Mouse (Mus musculus) lung, embryonic 15.5 days (tissue): ENCODE measurements around the gene Gm49601. TPM values are rescaled to one million over a fixed set of nuclear protein-coding genes. Genes with fewer than 3 reads are reported as not detected.

ENCODE experiments used
- ATAC-seq: fragments of 200-750 bp; cut with Nextera tagmentation; 2 replicates; pipeline ENCODE4 v1.8.0; 2017; ENCODE audit warnings: moderate number of reproducible peaks, borderline replicate concordance; ENCODE audit not compliant: low FRiP score, low TSS enrichment; ENCODE audit errors: extremely low read depth
- H3K27ac ChIP-seq: fragments of 300-500 bp; sonication (generic); 2 replicates; pipeline ENCODE4 v1.5.1; 2015; ENCODE audit warnings: moderate library complexity, mild to moderate bottlenecking, inconsistent platforms
- H3K27me3 ChIP-seq: fragments of 300-500 bp; sonication (generic); 2 replicates; pipeline ENCODE4 v1.6.1; 2015; ENCODE audit warnings: inconsistent platforms
- H3K36me3 ChIP-seq: fragments of 300-500 bp; sonication (generic); 2 replicates; pipeline ENCODE4 v1.6.1; 2015; ENCODE audit warnings: inconsistent platforms
- H3K4me1 ChIP-seq: fragments of 300-500 bp; sonication (generic); 2 replicates; pipeline ENCODE4 v1.6.1; 2015; ENCODE audit warnings: inconsistent platforms
- H3K4me2 ChIP-seq: fragments of 300-500 bp; sonication (generic); 2 replicates; pipeline ENCODE4 v1.6.1; 2015; ENCODE audit warnings: inconsistent platforms, mild to moderate bottlenecking, moderate library complexity
- H3K4me3 ChIP-seq: fragments of 300-500 bp; sonication (generic); 2 replicates; pipeline ENCODE4 v1.5.1; 2015; ENCODE audit warnings: mild to moderate bottlenecking, inconsistent platforms
- H3K9ac ChIP-seq: fragments of 300-500 bp; sonication (generic); 2 replicates; pipeline ENCODE4 v1.6.1; 2015; ENCODE audit warnings: inconsistent platforms
- H3K9me3 ChIP-seq: fragments of 300-500 bp; sonication (generic); 2 replicates; pipeline ENCODE4 v1.6.1; 2016; ENCODE audit warnings: inconsistent platforms
- WGBS: fragments of 180-500 bp; shearing (Covaris S2); methylation state at CpG from one replicate; pipeline ENCODE4 v1.1.7; 2015; 5-methylcytosine and 5-hydroxymethylcytosine counted together
- polyA plus RNA-seq: library from polyadenylated mRNA; unstranded; fragments of >200 nt; fragmentation: Nextera tagmentation; extraction: Ambion mirVana; gene quantifications from 2 replicates; pipeline ENCODE4 v1.2.1, GENCODE M21; 2015

The Gm49601 gene
- polyA plus RNA-seq, 1 experiment from 2014 or later: 4.0 TPM

GRCm38 (mm10) chr16:18620201-18620600 lies 6.0 kb downstream of the Gm49601 start:
- WGBS: 47% methylated on average over 6 of the region's 6 CpGs
- Histone ChIP-seq H3K27me3 (peaks cover 79% of the 10 kb centered on the region), H3K9ac (no peak overlapping the region), H3K36me3 (peaks cover 12% of the 10 kb centered on the region; the same call in 1 of the 2 replicates), H3K9me3 (no peaks in the 10 kb centered on the region), H3K27ac (no peak overlapping the region), H3K4me1 (peaks cover 29% of the 10 kb centered on the region), H3K4me2 (peak overlapping the region; percentile 96), H3K4me3 (peak overlapping the region; percentile 51; the same call in 1 of the 2 replicates)
- ATAC-seq: no peak

- H3K4me3 ChIP-seq: no peak overlapping the region
- no peak overlapping the region for H3K27ac ChIP-seq
- ATAC-seq: no peak
- no peaks in the 10 kb centered on the region for H3K9me3 ChIP-seq
- H3K27me3 ChIP-seq: peaks cover 70% of the 10 kb centered on the region
- H3K4me1 ChIP-seq: peaks cover 29% of the 10 kb centered on the region
- H3K4me2 ChIP-seq: no peak overlapping the region
- no peak overlapping the region for H3K9ac ChIP-seq
- peaks cover 9% of the 10 kb centered on the region; the same call in 1 of the 2 replicates for H3K36me3 ChIP-seq
- WGBS: 44% methylated on average over 4 of the region's 4 CpGs
Observed at GRCm38 (mm10) chr16:18619110-18619509, 7.1 kb downstream of the Gm49601 start.

DNA sequence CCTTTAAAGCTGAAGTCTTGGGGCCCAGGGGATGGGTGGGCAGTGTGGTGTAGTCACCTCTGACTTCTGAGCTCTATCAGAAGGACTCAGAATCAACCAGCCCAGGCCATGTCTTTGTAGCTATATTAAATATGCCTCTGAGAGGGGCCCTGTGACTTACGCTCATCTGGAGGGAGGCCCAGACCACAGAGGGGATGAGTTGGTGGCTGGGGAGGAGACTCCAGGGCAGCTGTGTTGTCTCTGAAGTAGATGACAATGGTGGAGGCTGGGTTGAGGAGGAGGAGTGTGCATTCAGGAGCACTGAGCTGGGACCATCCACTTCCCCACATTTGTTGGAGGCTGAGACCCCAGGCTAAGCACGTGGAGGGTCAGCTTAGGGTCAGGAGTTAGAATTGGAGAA lies 7.9 kb downstream of the Gm49601 start:
- H3K9ac ChIP-seq: no peak overlapping the region
- WGBS: 58% methylated on average over 2 of the region's 2 CpGs
- peaks cover 29% of the 10 kb centered on the region for H3K4me1 ChIP-seq
- ATAC-seq: no peak
- no peak overlapping the region for H3K4me3 ChIP-seq
- H3K9me3 ChIP-seq: no peaks in the 10 kb centered on the region
- H3K27ac ChIP-seq: no peak overlapping the region
- peaks cover 9% of the 10 kb centered on the region; the same call in 1 of the 2 replicates for H3K36me3 ChIP-seq
- no peak overlapping the region for H3K4me2 ChIP-seq
- peaks cover 62% of the 10 kb centered on the region for H3K27me3 ChIP-seq

GRCm38 (mm10) chr16:18617370-18618065 lies 8.7 kb downstream of the Gm49601 start:
- Histone ChIP-seq H3K4me3 (no peak overlapping the region), H3K4me2 (peak overlapping the region; percentile 47), H3K4me1 (peaks cover 29% of the 10 kb centered on the region), H3K9me3 (no peaks in the 10 kb centered on the region), H3K36me3 (0 out of 2 replicates have a peak, but pooled peaks cover 1% of the 10 kb centered on the region), H3K9ac (no peak overlapping the region), H3K27ac (no peak overlapping the region), H3K27me3 (peaks cover 54% of the 10 kb centered on the region)
- ATAC-seq: peak; percentile 39; the same call in 1 of the 2 replicates
- WGBS: 1% methylated on average over 27 of the region's 27 CpGs

DNA sequence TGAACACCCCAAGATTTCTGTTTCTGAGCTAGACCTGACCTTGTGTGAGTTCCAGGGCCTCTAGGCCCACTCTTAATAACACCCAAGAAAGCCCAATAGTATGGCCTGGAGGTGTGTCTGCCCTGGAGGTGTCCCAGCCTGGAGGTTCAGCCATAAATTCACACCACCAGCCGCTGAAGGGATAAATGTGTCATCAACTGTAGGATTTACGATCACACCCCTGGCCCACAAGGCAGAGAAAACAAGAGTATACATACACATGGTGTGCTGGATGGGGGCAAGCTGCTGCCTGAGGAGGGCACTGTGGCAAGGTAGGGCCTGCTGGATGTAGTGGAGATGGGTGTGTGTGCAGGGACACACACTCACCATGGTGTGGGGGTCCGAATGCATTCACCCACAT lies 12.9 kb downstream of the Gm49601 start:
- ATAC-seq: no peak

GRCm38 (mm10) chr16:18611752-18612151 lies 14.5 kb downstream of the Gm49601 start:
- no peaks in the 10 kb centered on the region for H3K9me3 ChIP-seq
- ATAC-seq: no peak
- H3K4me3 ChIP-seq: no peak overlapping the region
- no peak overlapping the region for H3K9ac ChIP-seq
- WGBS: 26% methylated on average over 13 of the region's 13 CpGs
- H3K4me2 ChIP-seq: no peak overlapping the region
- H3K27ac ChIP-seq: no peak overlapping the region
- peaks cover 18% of the 10 kb centered on the region for H3K4me1 ChIP-seq
- H3K36me3 ChIP-seq: no peaks in the 10 kb centered on the region
- H3K27me3 ChIP-seq: peaks cover 13% of the 10 kb centered on the region; the same call in 1 of the 2 replicates

More for the DNA sequence above, 12.9 kb downstream of the Gm49601 start:
- Histone ChIP-seq H3K9me3 (no peaks in the 10 kb centered on the region), H3K36me3 (no peaks in the 10 kb centered on the region), H3K9ac (no peak overlapping the region), H3K27me3 (peaks cover 19% of the 10 kb centered on the region; the same call in 1 of the 2 replicates), H3K4me3 (no peak overlapping the region), H3K27ac (no peak overlapping the region), H3K4me1 (peaks cover 24% of the 10 kb centered on the region), H3K4me2 (no peak overlapping the region)
- 55% methylated on average over 3 of the region's 3 CpGs for WGBS

- peaks cover 38% of the 10 kb centered on the region for H3K4me1 ChIP-seq
- no peak overlapping the region for H3K9ac ChIP-seq
- H3K27me3 ChIP-seq: 0 out of 2 replicates have a peak, but pooled peaks cover 7% of the 10 kb centered on the region
- H3K9me3 ChIP-seq: no peaks in the 10 kb centered on the region
- H3K36me3 ChIP-seq: no peaks in the 10 kb centered on the region
- H3K4me2 ChIP-seq: no peak overlapping the region
- no peak for ATAC-seq
- H3K27ac ChIP-seq: no peak overlapping the region; the same call in 1 of the 2 replicates
- WGBS: 54% methylated on average over 2 of the region's 2 CpGs
- no peak overlapping the region for H3K4me3 ChIP-seq
Observed at GRCm38 (mm10) chr16:18609099-18609498, 17.1 kb downstream of the Gm49601 start.

- peak overlapping the region; percentile 38 for H3K4me2 ChIP-seq
- WGBS: 17% methylated on average over 11 of the region's 11 CpGs
- no peak overlapping the region for H3K9ac ChIP-seq
- ATAC-seq: no peak
- H3K4me3 ChIP-seq: no peak overlapping the region
- H3K27ac ChIP-seq: no peak overlapping the region
- H3K36me3 ChIP-seq: no peaks in the 10 kb centered on the region
- H3K9me3 ChIP-seq: no peaks in the 10 kb centered on the region
- 0 out of 2 replicates have a peak, but pooled peaks cover 7% of the 10 kb centered on the region for H3K27me3 ChIP-seq
- peaks cover 40% of the 10 kb centered on the region for H3K4me1 ChIP-seq
Observed at GRCm38 (mm10) chr16:18608226-18608625, 18.0 kb downstream of the Gm49601 start.

- Histone ChIP-seq H3K4me2 (peak overlapping the region; percentile 9; the same call in 1 of the 2 replicates), H3K4me1 (peaks cover 42% of the 10 kb centered on the region), H3K4me3 (no peak overlapping the region), H3K27me3 (0 out of 2 replicates have a peak, but pooled peaks cover 5% of the 10 kb centered on the region), H3K36me3 (no peaks in the 10 kb centered on the region), H3K9me3 (no peaks in the 10 kb centered on the region), H3K27ac (peak overlapping the region; percentile 77), H3K9ac (no peak overlapping the region)
- 67% methylated on average over 5 of the region's 5 CpGs for WGBS
- peak; percentile 31; the same call in 1 of the 2 replicates for ATAC-seq
Observed at GRCm38 (mm10) chr16:18605705-18606104, 20.5 kb downstream of the Gm49601 start.

- 40% methylated on average over 8 of the region's 8 CpGs for WGBS
- Histone ChIP-seq H3K27ac (peak overlapping the region; percentile 77), H3K36me3 (no peaks in the 10 kb centered on the region), H3K4me1 (peaks cover 42% of the 10 kb centered on the region), H3K27me3 (no peaks in the 10 kb centered on the region), H3K9me3 (no peaks in the 10 kb centered on the region), H3K4me2 (no peak overlapping the region), H3K4me3 (no peak overlapping the region), H3K9ac (peak overlapping the region; percentile 10; the same call in 1 of the 2 replicates)
- ATAC-seq: no peak
Observed at GRCm38 (mm10) chr16:18604267-18604701, 21.9 kb downstream of the Gm49601 start.

GRCm38 (mm10) chr16:18601447-18601846 lies 24.8 kb downstream of the Gm49601 start:
- ATAC-seq: no peak
- H3K27me3 ChIP-seq: no peaks in the 10 kb centered on the region
- H3K9ac ChIP-seq: no peak overlapping the region
- no peak overlapping the region for H3K4me3 ChIP-seq
- H3K9me3 ChIP-seq: no peaks in the 10 kb centered on the region
- no peak overlapping the region for H3K27ac ChIP-seq
- H3K4me1 ChIP-seq: peaks cover 35% of the 10 kb centered on the region
- no peaks in the 10 kb centered on the region for H3K36me3 ChIP-seq
- H3K4me2 ChIP-seq: no peak overlapping the region
- 46% methylated on average over 7 of the region's 7 CpGs for WGBS

DNA sequence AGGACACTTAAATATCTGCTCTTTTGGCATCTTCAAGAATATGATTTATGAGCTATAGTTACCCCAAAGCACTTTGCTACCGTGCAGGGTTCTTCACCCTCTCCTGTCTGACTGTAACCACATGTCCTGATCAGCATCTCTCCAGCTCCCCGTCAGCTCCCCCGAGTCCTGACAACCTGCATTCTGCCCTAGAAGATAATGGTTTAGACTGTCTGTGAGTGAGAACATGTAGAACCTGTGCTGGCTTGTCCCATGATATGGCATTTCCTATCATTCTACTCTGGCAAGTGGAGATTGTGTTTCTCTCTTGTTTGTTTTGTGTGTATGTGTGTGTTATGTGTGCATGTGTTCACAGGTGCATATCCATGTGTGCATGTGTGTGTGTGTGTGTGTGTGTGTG lies 28.2 kb downstream of the Gm49601 start:
- Histone ChIP-seq H3K9me3 (no peaks in the 10 kb centered on the region), H3K4me3 (no peak overlapping the region), H3K36me3 (no peaks in the 10 kb centered on the region), H3K4me2 (no peak overlapping the region), H3K27ac (no peak overlapping the region), H3K4me1 (peaks cover 12% of the 10 kb centered on the region), H3K9ac (no peak overlapping the region), H3K27me3 (peaks cover 11% of the 10 kb centered on the region)
- 54% methylated on average over 3 of the region's 3 CpGs for WGBS
- ATAC-seq: no peak
